Mouse (Mus musculus): ENCODE data around the gene Hs2st1. TPM values are rescaled to one million over a fixed set of nuclear protein-coding genes. Genes with fewer than 3 reads are reported as not detected.
A peak's percentile ranks its signal among the peaks of the same experiment; 100 is the strongest.

Gene Hs2st1
- polyA plus RNA-seq, 1 experiment from 2014 or later, result 15.3 TPM

- H3K27ac ChIP-seq (replicated peaks), result no peak overlapping the region
- H3K4me1 ChIP-seq, result no peaks in the 10 kb centered on the region
- no peak overlapping the region for H3K4me2 ChIP-seq (replicated peaks)
- no peak overlapping the region for H3K9ac ChIP-seq
- WGBS, result 75% methylated on average over 10 of the region's 10 CpGs
- no peaks in the 10 kb centered on the region for H3K36me3 ChIP-seq
- H3K27me3 ChIP-seq, result no peaks in the 10 kb centered on the region
- no peaks in the 10 kb centered on the region for H3K9me3 ChIP-seq (replicated peaks)
- ATAC-seq (ENCODE audit: insufficient number of reproducible peaks, low FRiP score, low TSS enrichment, low read depth), result no peak
- H3K4me3 ChIP-seq (replicated peaks), result no peak overlapping the region
Measured at GRCm38 (mm10) chr3:144519581-144520272, 50.3 kb downstream of the Hs2st1 start.

DNA sequence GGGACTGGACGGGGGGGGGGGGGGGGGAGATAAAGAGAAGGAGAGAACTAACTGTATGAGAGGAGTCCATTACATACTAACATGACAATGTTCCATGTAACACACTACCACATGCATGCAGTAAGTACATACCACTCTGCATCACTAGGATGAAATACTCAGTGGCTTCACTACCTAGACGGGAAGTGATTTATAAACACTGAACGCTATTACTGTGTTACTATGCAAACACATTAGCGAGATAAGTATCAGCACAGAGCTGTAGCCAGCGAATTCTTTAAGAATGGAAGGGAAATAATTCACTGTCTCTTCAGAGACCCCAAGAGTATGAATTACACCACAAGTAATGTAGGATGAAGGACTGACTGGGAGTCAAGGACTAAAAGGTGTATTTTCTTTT is 51.1 kb downstream of the Hs2st1 start:
- no peaks in the 10 kb centered on the region for H3K27me3 ChIP-seq
- ATAC-seq (ENCODE audit: insufficient number of reproducible peaks, low FRiP score, low TSS enrichment, low read depth), result no peak
- H3K27ac ChIP-seq (replicated peaks), result no peak overlapping the region
- H3K9me3 ChIP-seq (replicated peaks), result no peaks in the 10 kb centered on the region
- H3K4me2 ChIP-seq (replicated peaks), result no peak overlapping the region
- H3K36me3 ChIP-seq, result no peaks in the 10 kb centered on the region
- no peak overlapping the region for H3K4me3 ChIP-seq (replicated peaks)
- no peak overlapping the region for H3K9ac ChIP-seq
- WGBS, result 65% methylated on average over 5 of the region's 5 CpGs
- no peaks in the 10 kb centered on the region for H3K4me1 ChIP-seq

DNA sequence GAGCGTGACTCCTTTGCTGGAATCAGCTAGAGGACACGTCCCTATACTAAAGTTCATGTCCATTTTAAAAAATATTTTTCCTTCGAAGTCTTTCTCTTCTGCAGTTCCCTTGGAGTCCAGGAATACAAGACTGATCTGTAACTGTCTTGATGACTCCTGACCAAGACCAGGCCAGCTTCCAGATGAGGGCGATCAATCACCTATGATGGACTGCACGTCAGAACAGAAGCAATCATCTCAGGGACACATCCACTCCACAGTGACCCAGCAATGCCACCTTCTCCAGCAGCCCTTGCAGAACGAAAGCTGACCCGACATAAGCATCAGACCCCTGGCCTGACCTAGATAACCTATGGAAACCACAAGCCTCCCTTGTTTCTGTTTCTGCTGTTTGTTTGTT is 54.7 kb downstream of the Hs2st1 start:
- Histone ChIP-seq H3K4me1 (no peaks in the 10 kb centered on the region), H3K9me3 (replicated peaks) (no peaks in the 10 kb centered on the region), H3K27me3 (no peaks in the 10 kb centered on the region), H3K4me2 (replicated peaks) (no peak overlapping the region), H3K27ac (replicated peaks) (no peak overlapping the region), H3K9ac (no peak overlapping the region), H3K4me3 (replicated peaks) (no peak overlapping the region), H3K36me3 (no peaks in the 10 kb centered on the region)
- ATAC-seq (ENCODE audit: insufficient number of reproducible peaks, low FRiP score, low TSS enrichment, low read depth), result no peak
- WGBS, result 88% methylated on average over 7 of the region's 7 CpGs

- H3K9ac ChIP-seq, result no peak overlapping the region
- H3K27me3 ChIP-seq, result no peaks in the 10 kb centered on the region
- no peaks in the 10 kb centered on the region for H3K4me1 ChIP-seq
- H3K4me2 ChIP-seq (replicated peaks), result no peak overlapping the region
- no peak overlapping the region for H3K27ac ChIP-seq (replicated peaks)
- WGBS, result 91% methylated on average over 10 of the region's 10 CpGs
- no peaks in the 10 kb centered on the region for H3K9me3 ChIP-seq (replicated peaks)
- no peak overlapping the region for H3K4me3 ChIP-seq (replicated peaks)
- no peak for ATAC-seq (ENCODE audit: insufficient number of reproducible peaks, low FRiP score, low TSS enrichment, low read depth)
- no peaks in the 10 kb centered on the region for H3K36me3 ChIP-seq
Measured at GRCm38 (mm10) chr3:144514122-144514505, 55.9 kb downstream of the Hs2st1 start.

DNA sequence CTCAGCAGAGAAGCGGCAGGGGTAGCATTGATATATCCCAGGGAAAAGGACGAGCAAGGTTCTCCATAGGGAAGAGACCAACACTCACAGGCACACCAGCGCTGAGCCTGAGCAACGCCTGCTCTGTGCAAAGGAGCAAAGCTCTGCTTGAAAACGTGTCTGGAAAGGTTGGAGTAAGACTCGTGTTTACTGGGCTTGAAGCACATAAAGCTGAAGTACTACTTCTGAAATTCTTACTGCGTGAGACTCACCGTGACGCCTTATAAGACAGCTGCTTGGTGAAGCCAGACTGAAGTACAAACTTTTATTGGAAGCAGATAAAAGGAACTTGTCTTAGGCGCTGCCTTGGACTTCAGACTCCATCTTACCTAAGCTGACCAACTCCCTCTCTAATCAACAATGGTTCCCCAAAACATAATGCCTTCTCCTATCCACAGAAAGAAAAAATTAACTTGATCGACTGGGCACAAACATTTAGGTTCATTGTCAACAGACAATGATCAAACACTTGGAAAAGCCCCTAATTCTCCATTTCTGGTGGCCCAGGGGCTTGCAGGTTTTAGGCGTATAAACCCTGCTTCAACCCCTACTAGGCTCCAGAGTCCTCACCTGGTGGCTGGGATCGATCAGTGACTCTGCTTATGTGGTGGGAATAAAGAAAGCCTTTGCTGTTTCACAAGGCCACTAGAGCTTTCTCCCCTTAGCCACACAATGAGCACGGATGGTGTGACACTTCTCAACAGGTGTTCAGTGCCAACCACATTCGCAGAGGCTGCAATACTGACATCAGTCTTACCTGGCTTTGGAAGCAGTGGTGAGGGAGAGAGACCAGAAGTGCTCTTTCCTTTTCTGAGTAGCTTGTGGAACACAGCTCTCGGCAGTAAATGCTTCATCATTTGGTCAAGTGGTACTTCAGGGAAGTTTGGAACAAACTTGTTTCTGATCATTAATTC is 56.5 kb downstream of the Hs2st1 start:
- Histone ChIP-seq H3K9me3 (replicated peaks) (no peaks in the 10 kb centered on the region), H3K9ac (no peak overlapping the region), H3K4me1 (no peaks in the 10 kb centered on the region), H3K27ac (replicated peaks) (no peak overlapping the region), H3K27me3 (no peaks in the 10 kb centered on the region), H3K4me2 (replicated peaks) (no peak overlapping the region), H3K36me3 (no peaks in the 10 kb centered on the region), H3K4me3 (replicated peaks) (no peak overlapping the region)
- WGBS, result 80% methylated on average over 16 of the region's 16 CpGs
- ATAC-seq (ENCODE audit: insufficient number of reproducible peaks, low FRiP score, low TSS enrichment, low read depth), result no peak

GRCm38 (mm10) chr3:144510724-144511123 is 59.3 kb downstream of the Hs2st1 start:
- Histone ChIP-seq H3K4me3 (replicated peaks) (no peak overlapping the region), H3K4me1 (peaks cover 9% of the 10 kb centered on the region; the same call in 1 of the 2 replicates), H3K36me3 (no peaks in the 10 kb centered on the region), H3K27ac (replicated peaks) (no peak overlapping the region), H3K9ac (no peak overlapping the region), H3K9me3 (replicated peaks) (no peaks in the 10 kb centered on the region), H3K27me3 (no peaks in the 10 kb centered on the region), H3K4me2 (replicated peaks) (no peak overlapping the region)
- WGBS, result 91% methylated on average over 3 of the region's 3 CpGs
- no peak for ATAC-seq (ENCODE audit: insufficient number of reproducible peaks, low FRiP score, low TSS enrichment, low read depth)

DNA sequence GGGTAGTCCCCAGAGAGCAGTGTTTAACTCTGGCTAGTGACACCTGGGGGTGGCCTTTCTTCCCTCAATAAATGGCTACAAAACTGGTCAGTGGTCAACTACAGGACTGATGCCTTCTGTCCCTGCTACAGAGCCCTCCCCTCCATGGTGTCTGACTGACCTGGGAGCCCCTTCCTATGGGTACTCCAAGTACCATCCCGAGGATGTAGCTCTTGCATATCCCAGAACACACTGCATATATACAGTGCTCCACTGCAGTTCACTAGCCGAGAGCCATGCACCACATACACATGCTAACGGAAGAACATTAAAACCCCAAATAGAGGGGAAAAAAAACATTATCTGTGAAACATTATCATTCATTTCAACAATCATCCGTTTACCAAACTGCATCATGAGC is 61.6 kb downstream of the Hs2st1 start:
- Histone ChIP-seq H3K36me3 (no peaks in the 10 kb centered on the region), H3K9ac (no peak overlapping the region), H3K4me3 (replicated peaks) (no peak overlapping the region), H3K4me2 (replicated peaks) (no peak overlapping the region), H3K9me3 (replicated peaks) (no peaks in the 10 kb centered on the region), H3K27ac (replicated peaks) (no peak overlapping the region), H3K27me3 (no peaks in the 10 kb centered on the region), H3K4me1 (peaks cover 9% of the 10 kb centered on the region; the same call in 1 of the 2 replicates)
- WGBS, result 74% methylated on average over 4 of the region's 4 CpGs
- no peak for ATAC-seq (ENCODE audit: insufficient number of reproducible peaks, low FRiP score, low TSS enrichment, low read depth)

- no peak overlapping the region for H3K27ac ChIP-seq (replicated peaks)
- no peaks in the 10 kb centered on the region for H3K27me3 ChIP-seq
- H3K9me3 ChIP-seq (replicated peaks), result no peaks in the 10 kb centered on the region
- 68% methylated on average over 5 of the region's 5 CpGs for WGBS
- no peak overlapping the region for H3K9ac ChIP-seq
- no peak overlapping the region for H3K4me3 ChIP-seq (replicated peaks)
- no peak overlapping the region for H3K4me2 ChIP-seq (replicated peaks)
- H3K4me1 ChIP-seq, result peaks cover 9% of the 10 kb centered on the region; the same call in 1 of the 2 replicates
- no peak for ATAC-seq (ENCODE audit: insufficient number of reproducible peaks, low FRiP score, low TSS enrichment, low read depth)
- H3K36me3 ChIP-seq, result no peaks in the 10 kb centered on the region
Measured at GRCm38 (mm10) chr3:144507885-144508284, 62.1 kb downstream of the Hs2st1 start.

DNA sequence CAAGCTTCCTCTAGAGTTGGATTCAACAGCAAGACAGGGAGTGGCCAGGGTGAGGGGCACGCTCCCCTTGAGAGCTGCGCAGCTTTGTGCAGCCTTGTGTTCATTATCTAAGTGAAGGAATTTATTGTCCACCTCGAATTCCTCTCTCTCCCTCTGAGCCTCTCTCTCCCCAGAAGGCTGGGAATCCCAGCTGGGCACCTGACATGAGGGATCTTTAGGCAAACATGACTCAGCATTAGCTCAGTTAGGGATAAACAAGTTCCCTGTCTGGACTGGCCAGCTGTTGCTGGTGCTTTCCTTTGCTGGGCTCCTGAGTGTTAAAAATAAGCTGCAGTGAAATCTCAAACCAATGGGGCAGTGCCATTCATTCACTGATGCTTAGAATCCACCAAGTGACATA is 63.8 kb downstream of the Hs2st1 start:
- WGBS, result 30% methylated on average over 3 of the region's 3 CpGs
- Histone ChIP-seq H3K27me3 (no peaks in the 10 kb centered on the region), H3K4me1 (peaks cover 9% of the 10 kb centered on the region; the same call in 1 of the 2 replicates), H3K36me3 (no peaks in the 10 kb centered on the region), H3K4me3 (replicated peaks) (no peak overlapping the region), H3K9me3 (replicated peaks) (no peaks in the 10 kb centered on the region), H3K9ac (no peak overlapping the region), H3K4me2 (replicated peaks) (no peak overlapping the region), H3K27ac (replicated peaks) (no peak overlapping the region; the same call in 1 of the 2 replicates)
- peak; percentile 61; the same call in 1 of the 2 replicates for ATAC-seq (ENCODE audit: insufficient number of reproducible peaks, low FRiP score, low TSS enrichment, low read depth)

GRCm38 (mm10) chr3:144501930-144502329 is 68.1 kb downstream of the Hs2st1 start:
- 77% methylated on average over 7 of the region's 7 CpGs for WGBS
- H3K9ac ChIP-seq, result no peak overlapping the region
- ATAC-seq (ENCODE audit: insufficient number of reproducible peaks, low FRiP score, low TSS enrichment, low read depth), result no peak
- no peak overlapping the region for H3K27ac ChIP-seq (replicated peaks)
- no peaks in the 10 kb centered on the region for H3K27me3 ChIP-seq
- H3K9me3 ChIP-seq (replicated peaks), result no peaks in the 10 kb centered on the region
- peaks cover 9% of the 10 kb centered on the region; the same call in 1 of the 2 replicates for H3K4me1 ChIP-seq
- H3K4me2 ChIP-seq (replicated peaks), result no peak overlapping the region
- no peaks in the 10 kb centered on the region for H3K36me3 ChIP-seq
- no peak overlapping the region for H3K4me3 ChIP-seq (replicated peaks)

GRCm38 (mm10) chr3:144496762-144497161 is 73.2 kb downstream of the Hs2st1 start:
- Histone ChIP-seq H3K36me3 (no peaks in the 10 kb centered on the region), H3K9ac (no peak overlapping the region), H3K4me3 (replicated peaks) (no peak overlapping the region), H3K27me3 (no peaks in the 10 kb centered on the region), H3K4me2 (replicated peaks) (no peak overlapping the region), H3K27ac (replicated peaks) (no peak overlapping the region), H3K4me1 (no peaks in the 10 kb centered on the region), H3K9me3 (replicated peaks) (no peaks in the 10 kb centered on the region)
- no peak for ATAC-seq (ENCODE audit: insufficient number of reproducible peaks, low FRiP score, low TSS enrichment, low read depth)
- 77% methylated on average over 5 of the region's 5 CpGs for WGBS
